Mouse (Mus musculus) fat pad, adult 2 months (tissue): ENCODE measurements around the gene Msrb3.

ENCODE experiments used
- DNase-seq: peaks from one replicate; pipeline ENCODE4 v3.0.0-alpha.2; 2011; ENCODE audit warnings: low read depth, low spot score; ENCODE audit errors: extremely low read depth

Msrb3 gene

GRCm38 (mm10) chr10:120815290-120815689 is 83.6 kb downstream of the Msrb3 start:
- no peak for DNase-seq

GRCm38 (mm10) chr10:120811796-120812443 is 87.0 kb downstream of the Msrb3 start:
- DNase-seq = no peak

- DNase-seq = no peak
Measured at GRCm38 (mm10) chr10:120810832-120811571, 87.9 kb downstream of the Msrb3 start.

- DNase-seq = no peak
Measured at GRCm38 (mm10) chr10:120810053-120810696, 88.7 kb downstream of the Msrb3 start.

- no peak for DNase-seq
Measured at GRCm38 (mm10) chr10:120808167-120808566, 90.7 kb downstream of the Msrb3 start.

- DNase-seq = no peak
Measured at GRCm38 (mm10) chr10:120801127-120801526, 97.8 kb downstream of the Msrb3 start.

GRCm38 (mm10) chr10:120799479-120799878 is 99.4 kb downstream of the Msrb3 start:
- DNase-seq = no peak

- DNase-seq = no peak
Measured at GRCm38 (mm10) chr10:120796749-120797148, 102.2 kb downstream of the Msrb3 start.

- DNase-seq = no peak
Measured at GRCm38 (mm10) chr10:120794391-120794817, 104.5 kb downstream of the Msrb3 start.

GRCm38 (mm10) chr10:120792191-120792765 is 106.6 kb downstream of the Msrb3 start:
- no peak for DNase-seq

GRCm38 (mm10) chr10:120791438-120791837 is 107.5 kb downstream of the Msrb3 start:
- DNase-seq = no peak

GRCm38 (mm10) chr10:120787202-120787601 is 111.7 kb downstream of the Msrb3 start:
- peak; percentile 61 for DNase-seq

- DNase-seq = no peak
Measured at GRCm38 (mm10) chr10:120784516-120784915, 114.4 kb downstream of the Msrb3 start.

- DNase-seq = no peak
Measured at GRCm38 (mm10) chr10:120783393-120783792, 115.5 kb downstream of the Msrb3 start.

GRCm38 (mm10) chr10:120777499-120777898 is 121.4 kb downstream of the Msrb3 start:
- no peak for DNase-seq

GRCm38 (mm10) chr10:120775361-120775760 is 123.5 kb downstream of the Msrb3 start:
- no peak for DNase-seq

- no peak for DNase-seq
Measured at GRCm38 (mm10) chr10:120767418-120767817, 131.5 kb downstream of the Msrb3 start.

- no peak for DNase-seq
Measured at GRCm38 (mm10) chr10:120765398-120765797, 133.5 kb downstream of the Msrb3 start.

- no peak for DNase-seq
Measured at GRCm38 (mm10) chr10:120763656-120764466, 135.0 kb downstream of the Msrb3 start.

GRCm38 (mm10) chr10:120762958-120763357 is 135.9 kb downstream of the Msrb3 start:
- DNase-seq = no peak

- DNase-seq = no peak
Measured at GRCm38 (mm10) chr10:120760679-120761078, 138.2 kb downstream of the Msrb3 start.
